Mouse (Mus musculus): ENCODE measurements at regions not wholly inside any gene's neighbourhood (a gene's known extent, or its start where the extent isn't known, plus 50 kb on each side); places are given as distances from the start of the nearest gene placed in this dataset.

DNA sequence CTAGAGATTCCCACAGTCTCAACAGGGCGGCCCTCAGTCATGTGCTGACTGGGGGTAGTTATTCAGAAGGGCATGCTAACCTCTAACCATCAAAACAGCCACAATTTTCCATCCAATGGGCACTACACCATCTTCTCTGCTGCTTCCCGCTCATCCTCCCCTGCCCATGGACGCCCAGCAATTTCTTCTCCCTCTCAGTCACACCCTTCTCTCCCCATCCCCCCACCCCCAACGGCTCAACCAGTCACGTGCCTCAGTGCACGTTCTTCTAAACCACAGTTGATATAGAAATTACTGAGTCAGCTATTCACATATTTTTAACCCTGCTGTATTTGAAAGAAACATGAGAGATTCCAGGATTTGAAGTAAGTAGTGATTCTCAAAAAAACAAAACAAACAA, 146.3 kb upstream of the Gpc5 start:
- DNase-seq (ENCODE audit: low spot score) (no peak), ATAC-seq (replicated peaks; ENCODE audit: low FRiP score) (peak; percentile 49; the same call in 1 of the 2 replicates)
- Histone ChIP-seq H3K4me3 (ENCODE audit: low read depth, low read length) (no peak overlapping the region), H3K4me2 (no peak overlapping the region), H3K27ac (ENCODE audit: low read depth, low read length) (no peak overlapping the region), H3K9ac (ENCODE audit: low read depth, low read length) (no peak overlapping the region), H3K36me3 (ENCODE audit: control insufficient read depth, insufficient read depth, low read length) (no peaks in the 10 kb centered on the region), H3K9me3 (ENCODE audit: control insufficient read depth, low read length) (no peaks in the 10 kb centered on the region), H3K27me3 (replicated peaks; ENCODE audit: control insufficient read depth, insufficient read depth, low read length) (no peaks in the 10 kb centered on the region), H3K4me1 (replicated peaks; ENCODE audit: control insufficient read depth, insufficient read depth, low read length) (0 out of 2 replicates have a peak, but pooled peaks cover 5% of the 10 kb centered on the region)
- 40% methylated on average over 6 of the region's 6 CpGs for WGBS

DNA sequence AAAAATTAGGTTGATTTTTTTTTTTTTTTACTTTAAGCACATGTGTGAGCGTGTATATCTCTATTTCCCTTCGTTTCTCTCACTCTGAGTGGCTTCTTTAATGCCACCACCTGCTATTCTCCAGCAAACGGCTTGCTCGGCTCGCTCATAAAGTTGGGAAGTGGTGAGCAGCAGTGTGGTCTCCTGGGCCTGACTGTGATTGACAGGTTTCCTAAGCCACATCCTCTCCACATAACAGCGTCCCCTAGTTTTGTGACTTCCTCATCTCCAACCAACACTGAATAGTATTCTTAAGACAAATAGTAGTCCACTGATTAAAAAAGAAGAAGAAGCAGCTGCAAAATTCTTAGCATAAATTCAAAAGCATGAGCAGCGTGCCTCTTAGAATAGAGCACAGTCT, 145.7 kb upstream of the Gpc5 start:
- no peak overlapping the region for H3K9ac ChIP-seq (ENCODE audit: low read depth, low read length)
- ATAC-seq (replicated peaks; ENCODE audit: low FRiP score) (no peak), DNase-seq (ENCODE audit: low spot score) (no peak)
- H3K36me3 ChIP-seq (ENCODE audit: control insufficient read depth, insufficient read depth, low read length): no peaks in the 10 kb centered on the region
- H3K27ac ChIP-seq (ENCODE audit: low read depth, low read length): no peak overlapping the region
- H3K4me2 ChIP-seq: no peak overlapping the region
- 44% methylated on average over 7 of the region's 7 CpGs for WGBS
- H3K9me3 ChIP-seq (ENCODE audit: control insufficient read depth, low read length): no peaks in the 10 kb centered on the region
- H3K27me3 ChIP-seq (replicated peaks; ENCODE audit: control insufficient read depth, insufficient read depth, low read length): no peaks in the 10 kb centered on the region
- 0 out of 2 replicates have a peak, but pooled peaks cover 5% of the 10 kb centered on the region for H3K4me1 ChIP-seq (replicated peaks; ENCODE audit: control insufficient read depth, insufficient read depth, low read length)
- no peak overlapping the region for H3K4me3 ChIP-seq (ENCODE audit: low read depth, low read length)

DNA sequence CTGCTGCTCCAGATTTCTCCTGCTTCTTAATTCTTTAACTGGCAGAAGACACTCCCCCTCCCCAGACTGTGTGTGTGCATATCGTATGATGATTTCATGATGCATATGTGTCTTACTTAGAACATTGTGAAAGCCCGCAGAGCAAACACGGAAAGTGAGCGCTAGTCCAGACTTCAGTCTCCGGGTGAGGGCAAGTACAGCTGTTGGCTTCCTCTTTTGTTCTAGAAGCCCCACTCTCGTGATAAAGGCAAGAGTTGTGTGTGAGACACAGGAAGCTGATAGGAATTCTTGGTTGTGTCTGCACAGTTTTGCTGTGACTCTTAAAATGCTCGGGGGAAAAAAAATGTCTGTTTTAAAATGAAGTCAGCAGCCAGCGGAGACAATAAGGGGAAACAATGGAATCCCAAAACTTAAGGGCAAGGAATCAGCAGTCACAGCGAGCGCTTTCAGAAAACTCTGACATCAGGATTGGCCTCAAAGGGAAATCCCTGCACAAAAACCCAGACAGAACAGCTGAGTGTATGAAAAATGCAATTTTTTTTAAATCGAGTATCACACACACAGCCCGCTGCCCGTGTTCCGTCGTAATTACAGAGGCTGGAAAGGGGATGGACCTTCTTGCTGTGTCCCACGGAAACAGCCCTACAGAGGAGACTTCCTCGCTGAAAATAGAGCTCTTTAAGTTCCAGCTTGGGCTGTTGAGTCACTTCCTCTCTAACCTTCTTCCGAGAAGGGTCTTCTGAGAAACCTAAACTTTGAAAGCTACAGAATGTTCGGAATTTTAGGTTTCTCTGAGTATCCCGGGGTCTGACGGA, 143.5 kb upstream of the Gpc5 start:
- H3K4me2 ChIP-seq: peak overlapping the region; percentile 62
- peak overlapping the region; percentile 31 for H3K9ac ChIP-seq (ENCODE audit: low read depth, low read length)
- no peak for DNase-seq (ENCODE audit: low spot score)
- H3K9me3 ChIP-seq (ENCODE audit: control insufficient read depth, low read length): no peaks in the 10 kb centered on the region
- H3K36me3 ChIP-seq (ENCODE audit: control insufficient read depth, insufficient read depth, low read length): no peaks in the 10 kb centered on the region
- H3K4me3 ChIP-seq (ENCODE audit: low read depth, low read length): peak overlapping the region; percentile 34
- ATAC-seq (replicated peaks; ENCODE audit: low FRiP score): peak; percentile 59; the same call in 1 of the 2 replicates
- H3K27me3 ChIP-seq (replicated peaks; ENCODE audit: control insufficient read depth, insufficient read depth, low read length): no peaks in the 10 kb centered on the region
- peak overlapping the region; percentile 71 for H3K27ac ChIP-seq (ENCODE audit: low read depth, low read length)
- WGBS: 27% methylated on average over 21 of the region's 21 CpGs
- peaks cover 16% of the 10 kb centered on the region for H3K4me1 ChIP-seq (replicated peaks; ENCODE audit: control insufficient read depth, insufficient read depth, low read length)

DNA sequence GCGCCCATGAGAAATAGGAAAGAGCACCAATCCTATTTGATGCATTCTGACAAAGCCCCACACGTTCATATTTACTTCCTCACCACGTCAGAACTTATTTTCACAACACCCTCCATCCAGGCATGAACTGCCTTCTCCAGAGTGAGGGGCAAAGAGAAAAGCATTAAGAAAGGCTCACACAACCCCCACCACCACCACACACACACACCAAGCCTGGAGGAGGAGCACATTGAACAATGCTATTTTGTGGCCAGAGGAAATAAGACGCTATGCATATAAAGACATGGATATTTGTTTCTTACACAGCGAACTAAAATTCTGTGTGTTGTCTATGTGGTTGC, 142.9 kb upstream of the Gpc5 start:
- DNase-seq (ENCODE audit: low spot score): no peak
- peak; percentile 23; the same call in 1 of the 2 replicates for ATAC-seq (replicated peaks; ENCODE audit: low FRiP score)
- no peaks in the 10 kb centered on the region for H3K27me3 ChIP-seq (replicated peaks; ENCODE audit: control insufficient read depth, insufficient read depth, low read length)
- H3K4me1 ChIP-seq (replicated peaks; ENCODE audit: control insufficient read depth, insufficient read depth, low read length): peaks cover 16% of the 10 kb centered on the region
- H3K9ac ChIP-seq (ENCODE audit: low read depth, low read length): no peak overlapping the region; the same call in 1 of the 2 replicates
- peak overlapping the region; percentile 62 for H3K4me2 ChIP-seq
- no peak overlapping the region for H3K4me3 ChIP-seq (ENCODE audit: low read depth, low read length)
- 31% methylated on average over 5 of the region's 5 CpGs for WGBS
- H3K9me3 ChIP-seq (ENCODE audit: control insufficient read depth, low read length): no peaks in the 10 kb centered on the region
- H3K27ac ChIP-seq (ENCODE audit: low read depth, low read length): peak overlapping the region; percentile 71; the same call in 1 of the 2 replicates
- H3K36me3 ChIP-seq (ENCODE audit: control insufficient read depth, insufficient read depth, low read length): no peaks in the 10 kb centered on the region

DNA sequence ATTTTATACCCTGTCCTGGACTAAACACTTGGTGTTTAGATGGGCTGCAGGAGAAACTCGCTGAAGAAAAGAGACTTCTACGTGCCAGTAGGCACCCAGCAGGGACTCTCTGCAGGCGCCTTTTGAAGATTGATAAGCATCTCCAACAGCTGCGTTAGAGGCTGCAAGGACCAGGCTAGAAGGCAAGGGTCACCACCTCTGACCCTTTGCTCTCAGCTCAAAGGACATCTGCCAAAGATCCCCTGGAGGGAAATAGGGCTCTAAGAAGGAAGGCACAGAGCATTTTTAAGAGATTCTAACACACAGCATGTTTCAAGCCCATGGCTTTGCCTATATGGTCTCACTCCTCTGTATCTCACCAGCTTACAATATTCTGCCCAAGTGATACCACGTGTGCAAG, 139.7 kb upstream of the Gpc5 start:
- Histone ChIP-seq H3K36me3 (ENCODE audit: control insufficient read depth, insufficient read depth, low read length) (no peaks in the 10 kb centered on the region), H3K4me2 (no peak overlapping the region), H3K4me3 (ENCODE audit: low read depth, low read length) (no peak overlapping the region), H3K9ac (ENCODE audit: low read depth, low read length) (no peak overlapping the region), H3K27ac (ENCODE audit: low read depth, low read length) (no peak overlapping the region), H3K27me3 (replicated peaks; ENCODE audit: control insufficient read depth, insufficient read depth, low read length) (no peaks in the 10 kb centered on the region), H3K4me1 (replicated peaks; ENCODE audit: control insufficient read depth, insufficient read depth, low read length) (peaks cover 16% of the 10 kb centered on the region), H3K9me3 (ENCODE audit: control insufficient read depth, low read length) (no peaks in the 10 kb centered on the region)
- WGBS: 8% methylated on average over 5 of the region's 5 CpGs
- ATAC-seq (replicated peaks; ENCODE audit: low FRiP score) (no peak), DNase-seq (ENCODE audit: low spot score) (no peak)

DNA sequence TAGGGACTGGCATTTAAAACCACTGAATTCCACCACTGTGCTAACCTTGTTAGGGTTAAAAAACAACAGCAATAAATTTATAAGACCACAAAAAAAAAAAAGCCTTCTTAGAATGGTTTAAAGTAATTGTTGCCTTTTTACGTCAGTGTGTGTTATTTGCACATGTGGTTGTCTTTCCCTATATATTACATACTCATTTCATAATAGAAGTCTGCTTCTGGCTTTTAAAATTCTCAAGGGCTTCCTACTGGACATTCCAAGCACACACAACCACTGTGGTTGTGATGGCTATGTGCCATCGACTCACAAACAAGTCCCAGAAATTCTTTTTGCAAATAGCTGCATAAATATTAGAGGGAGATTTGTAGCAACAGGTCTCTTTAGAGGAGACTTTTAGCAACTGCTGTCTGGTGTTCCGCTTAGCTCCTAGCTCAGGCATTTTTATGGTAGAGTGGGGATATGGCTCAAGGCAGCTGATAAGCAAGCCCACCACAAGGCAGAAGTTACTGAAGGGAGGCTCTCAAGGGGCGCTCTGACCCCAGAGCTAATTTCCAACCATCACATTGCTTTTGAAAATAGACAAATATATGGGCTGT, 138.8 kb upstream of the Gpc5 start:
- H3K27me3 ChIP-seq (replicated peaks; ENCODE audit: control insufficient read depth, insufficient read depth, low read length): no peaks in the 10 kb centered on the region
- H3K4me2 ChIP-seq: peak overlapping the region; percentile 21; the same call in 1 of the 2 replicates
- no peak for DNase-seq (ENCODE audit: low spot score)
- no peak overlapping the region for H3K27ac ChIP-seq (ENCODE audit: low read depth, low read length)
- H3K36me3 ChIP-seq (ENCODE audit: control insufficient read depth, insufficient read depth, low read length): no peaks in the 10 kb centered on the region
- H3K9me3 ChIP-seq (ENCODE audit: control insufficient read depth, low read length): no peaks in the 10 kb centered on the region
- peaks cover 13% of the 10 kb centered on the region for H3K4me1 ChIP-seq (replicated peaks; ENCODE audit: control insufficient read depth, insufficient read depth, low read length)
- 18% methylated on average over 4 of the region's 4 CpGs for WGBS
- H3K4me3 ChIP-seq (ENCODE audit: low read depth, low read length): no peak overlapping the region
- no peak for ATAC-seq (replicated peaks; ENCODE audit: low FRiP score)
- H3K9ac ChIP-seq (ENCODE audit: low read depth, low read length): no peak overlapping the region

DNA sequence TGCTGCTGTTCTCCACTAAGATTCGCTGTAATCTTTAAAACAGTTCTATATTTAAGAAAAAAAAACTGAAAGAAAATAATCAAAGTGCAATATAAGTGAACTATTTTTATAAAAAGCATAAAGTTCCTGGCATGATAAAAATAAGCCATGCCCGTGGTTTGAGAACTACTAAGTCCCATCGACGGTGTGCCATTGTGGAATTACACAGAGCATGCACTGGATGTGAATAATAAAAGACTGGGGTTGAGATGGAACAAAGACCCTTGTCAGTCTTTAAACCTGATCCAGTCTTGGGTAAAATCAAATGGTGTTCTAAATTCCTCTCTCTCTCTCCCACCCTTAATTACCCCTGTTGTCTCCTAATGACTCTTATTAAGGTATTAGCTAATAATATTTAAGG, 137.7 kb upstream of the Gpc5 start:
- ATAC-seq (replicated peaks; ENCODE audit: low FRiP score) (no peak), DNase-seq (ENCODE audit: low spot score) (no peak)
- no peak overlapping the region for H3K4me3 ChIP-seq (ENCODE audit: low read depth, low read length)
- H3K9me3 ChIP-seq (ENCODE audit: control insufficient read depth, low read length): no peaks in the 10 kb centered on the region
- no peak overlapping the region for H3K27ac ChIP-seq (ENCODE audit: low read depth, low read length)
- H3K4me1 ChIP-seq (replicated peaks; ENCODE audit: control insufficient read depth, insufficient read depth, low read length): peaks cover 11% of the 10 kb centered on the region
- H3K4me2 ChIP-seq: no peak overlapping the region
- H3K27me3 ChIP-seq (replicated peaks; ENCODE audit: control insufficient read depth, insufficient read depth, low read length): no peaks in the 10 kb centered on the region
- H3K36me3 ChIP-seq (ENCODE audit: control insufficient read depth, insufficient read depth, low read length): no peaks in the 10 kb centered on the region
- 67% methylated on average over 4 of the region's 4 CpGs for WGBS
- H3K9ac ChIP-seq (ENCODE audit: low read depth, low read length): no peak overlapping the region

DNA sequence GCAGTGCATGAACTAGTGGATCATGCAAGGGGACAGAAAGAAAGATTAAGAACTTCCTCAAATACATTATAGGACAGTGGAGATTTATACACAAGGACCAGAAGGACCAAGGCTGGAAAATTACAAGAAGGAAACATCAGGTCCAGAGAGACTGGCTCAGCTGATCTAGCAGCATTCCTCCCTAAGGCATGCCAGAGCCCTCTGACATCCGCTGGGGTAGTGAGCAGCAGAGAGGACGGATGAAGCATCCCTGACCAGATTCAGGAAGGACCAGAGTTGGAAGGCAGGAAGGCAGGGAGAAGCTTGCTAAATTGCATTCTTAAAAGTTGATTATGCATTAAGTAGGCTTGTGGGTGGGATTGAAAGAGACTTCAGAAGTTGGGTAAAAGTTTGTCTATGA, 136.4 kb upstream of the Gpc5 start:
- Histone ChIP-seq H3K4me1 (replicated peaks; ENCODE audit: control insufficient read depth, insufficient read depth, low read length) (peaks cover 11% of the 10 kb centered on the region), H3K27me3 (replicated peaks; ENCODE audit: control insufficient read depth, insufficient read depth, low read length) (no peaks in the 10 kb centered on the region), H3K9ac (ENCODE audit: low read depth, low read length) (no peak overlapping the region), H3K36me3 (ENCODE audit: control insufficient read depth, insufficient read depth, low read length) (no peaks in the 10 kb centered on the region), H3K9me3 (ENCODE audit: control insufficient read depth, low read length) (no peaks in the 10 kb centered on the region), H3K4me2 (no peak overlapping the region), H3K27ac (ENCODE audit: low read depth, low read length) (no peak overlapping the region), H3K4me3 (ENCODE audit: low read depth, low read length) (no peak overlapping the region)
- DNase-seq (ENCODE audit: low spot score): no peak
- no peak for ATAC-seq (replicated peaks; ENCODE audit: low FRiP score)
- WGBS: 41% methylated on average over 2 of the region's 2 CpGs

DNA sequence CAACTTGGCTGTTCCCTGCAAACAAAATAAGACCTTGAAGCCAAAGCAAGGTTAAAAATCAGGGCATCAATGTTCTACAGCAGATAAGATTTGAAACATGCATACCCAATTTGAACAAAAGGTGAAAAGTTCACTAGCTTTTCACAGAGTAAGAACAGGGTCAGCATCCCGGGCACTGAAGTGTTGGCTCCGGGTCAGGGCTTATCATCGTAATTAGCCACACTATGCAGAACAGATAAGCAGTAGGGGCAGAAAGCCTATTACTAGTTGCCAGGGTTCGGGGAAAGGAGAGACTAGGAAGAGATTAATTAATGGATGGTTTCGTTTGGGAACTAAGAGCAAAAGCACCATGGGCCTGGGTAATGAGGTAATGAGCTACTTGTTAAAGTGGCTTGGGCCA, 131.7 kb upstream of the Gpc5 start:
- ATAC-seq (replicated peaks; ENCODE audit: low FRiP score): no peak
- Histone ChIP-seq H3K9ac (ENCODE audit: low read depth, low read length) (no peak overlapping the region), H3K4me3 (ENCODE audit: low read depth, low read length) (no peak overlapping the region), H3K9me3 (ENCODE audit: control insufficient read depth, low read length) (no peaks in the 10 kb centered on the region), H3K4me2 (no peak overlapping the region), H3K27ac (ENCODE audit: low read depth, low read length) (no peak overlapping the region), H3K36me3 (ENCODE audit: control insufficient read depth, insufficient read depth, low read length) (no peaks in the 10 kb centered on the region), H3K4me1 (replicated peaks; ENCODE audit: control insufficient read depth, insufficient read depth, low read length) (no peaks in the 10 kb centered on the region), H3K27me3 (replicated peaks; ENCODE audit: control insufficient read depth, insufficient read depth, low read length) (no peaks in the 10 kb centered on the region)
- 30% methylated on average over 5 of the region's 5 CpGs for WGBS
- DNase-seq (ENCODE audit: low spot score): no peak
